Mouse (Mus musculus): ENCODE measurements around the gene Fndc1.

The Fndc1 gene

GRCm38 (mm10) chr17:7816602-7817001, 10.5 kb downstream of the Fndc1 start:
- DNase-seq = no peak

DNA sequence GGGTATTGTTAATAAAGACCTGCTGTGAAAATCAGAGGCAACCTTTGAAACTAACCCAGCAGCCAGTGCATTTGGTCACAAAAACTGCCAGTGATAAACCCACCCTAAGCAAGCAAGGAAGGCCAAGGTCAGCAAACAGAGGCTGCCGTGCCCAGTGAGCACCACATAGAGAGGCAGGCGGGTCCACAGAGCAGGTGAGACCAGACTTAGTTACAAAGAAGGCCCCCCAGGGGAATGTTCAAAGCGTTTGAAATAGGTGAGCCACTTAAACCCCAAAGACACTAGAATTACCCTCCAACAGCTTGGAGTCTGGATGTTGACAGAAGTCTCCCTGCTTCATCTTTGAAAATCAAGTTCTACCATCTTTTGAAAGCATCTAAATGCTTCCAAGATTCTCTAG, 12.7 kb downstream of the Fndc1 start:
- no peak for DNase-seq

DNA sequence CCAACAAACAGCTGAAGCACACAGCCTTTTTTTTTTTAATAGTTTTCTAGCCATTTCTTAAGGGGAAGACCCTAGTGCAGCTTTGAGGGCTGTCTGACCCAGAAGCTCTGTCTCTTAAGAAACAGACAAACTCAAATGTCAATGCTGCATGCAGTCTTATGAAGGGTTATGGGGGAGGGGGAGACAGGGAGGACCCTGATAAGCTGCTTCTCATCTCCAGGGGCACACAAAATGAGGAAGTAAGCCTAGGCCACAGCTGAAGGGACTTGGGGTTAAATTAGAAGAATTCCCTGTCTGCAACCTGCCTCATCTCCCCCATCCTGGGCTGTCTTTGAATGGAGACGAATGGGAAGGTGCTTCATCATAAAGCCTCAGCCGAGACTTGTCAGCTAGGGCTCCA, 19.1 kb downstream of the Fndc1 start:
- no peak for DNase-seq

GRCm38 (mm10) chr17:7805105-7805504, 22.0 kb downstream of the Fndc1 start:
- no peak for DNase-seq

DNA sequence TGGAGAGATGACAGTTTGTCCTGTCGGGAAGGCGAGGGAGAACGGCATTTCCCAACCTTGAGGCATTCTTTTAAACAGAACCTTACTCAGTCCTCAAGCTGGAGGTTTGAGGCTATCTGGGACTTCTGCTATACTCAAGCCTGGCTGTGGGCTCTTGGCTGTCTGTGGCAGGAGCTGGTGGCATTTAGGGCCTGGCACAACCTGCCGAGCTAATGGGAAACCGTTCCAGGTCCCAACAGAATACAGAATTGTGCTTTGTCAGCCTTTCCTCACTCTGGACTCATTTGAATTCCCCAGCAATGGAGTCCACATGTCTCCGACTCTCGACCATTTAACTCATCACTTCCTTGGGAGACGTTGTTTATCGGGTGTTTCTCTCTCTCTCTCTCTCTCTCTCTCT, 24.6 kb downstream of the Fndc1 start:
- peak in 1 of 2 experiments; percentile 9 for DNase-seq

GRCm38 (mm10) chr17:7799894-7800293, 27.2 kb downstream of the Fndc1 start:
- no peak for DNase-seq

DNA sequence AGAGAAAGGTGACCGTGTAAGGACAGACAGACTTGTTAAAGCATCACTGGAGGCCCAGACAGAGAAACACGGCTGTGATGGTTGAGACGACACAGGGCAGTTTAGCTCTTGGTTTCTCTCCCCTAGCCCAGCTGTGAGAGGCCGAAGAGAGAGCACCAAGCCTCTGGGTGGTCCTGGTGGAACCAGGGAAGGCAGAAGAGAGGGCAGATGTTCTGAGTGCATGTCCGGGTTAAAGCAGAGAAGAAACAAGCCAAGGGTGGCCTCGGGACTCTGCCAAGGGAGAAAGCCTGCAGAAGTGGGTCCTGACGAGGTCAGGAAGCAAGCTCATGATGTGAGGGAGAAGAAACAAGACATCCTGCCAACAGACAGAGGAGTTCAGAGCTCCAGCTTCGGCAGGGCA, 31.5 kb downstream of the Fndc1 start:
- no peak for DNase-seq

DNA sequence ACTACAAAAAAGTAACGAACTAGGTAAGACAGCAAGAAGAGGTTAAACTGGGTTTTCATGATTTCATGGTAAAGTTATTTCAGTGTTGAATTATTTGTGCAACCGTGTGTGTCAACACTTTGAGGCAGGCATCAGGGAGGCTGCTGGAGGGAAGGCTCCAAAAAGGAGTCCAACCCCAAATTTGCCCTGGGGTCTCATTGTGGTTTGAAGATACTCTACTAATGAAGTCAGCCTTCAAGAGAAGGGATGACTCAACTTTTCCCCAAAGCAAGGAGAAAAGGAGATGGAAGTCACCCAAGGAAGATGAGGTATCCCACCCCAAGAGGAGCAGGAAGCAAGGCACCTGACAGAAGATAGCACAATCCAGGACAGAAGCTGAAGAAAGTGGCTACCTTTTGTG, 31.9 kb downstream of the Fndc1 start:
- DNase-seq = no peak

GRCm38 (mm10) chr17:7794093-7794492, 33.0 kb downstream of the Fndc1 start:
- no peak for DNase-seq

DNA sequence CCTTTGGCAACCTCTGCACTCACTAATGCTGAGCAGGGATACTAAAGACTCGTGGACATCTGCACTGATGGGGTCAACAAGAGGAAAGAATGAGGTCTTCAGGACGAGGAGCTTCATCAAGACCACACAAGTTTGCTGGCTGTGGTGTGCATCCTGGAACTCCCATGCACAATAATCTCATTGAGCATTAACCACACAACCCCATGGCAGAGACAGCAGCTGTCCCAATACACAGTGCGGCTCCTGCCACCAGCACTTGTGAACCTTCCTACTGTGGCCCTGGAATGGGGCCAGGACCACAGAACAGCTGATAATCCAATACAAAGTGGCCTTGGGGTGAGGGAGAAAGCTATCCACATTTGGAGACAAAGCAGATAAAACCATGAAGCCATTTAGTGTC, 36.6 kb downstream of the Fndc1 start:
- DNase-seq = peak in 1 of 2 experiments; percentile 7

- DNase-seq = no peak
These were observed 53.0 kb downstream of the Fndc1 start for GRCm38 (mm10) chr17:7774101-7774500.

- no peak for DNase-seq
These were observed 67.3 kb downstream of the Fndc1 start for GRCm38 (mm10) chr17:7759786-7760185.

DNA sequence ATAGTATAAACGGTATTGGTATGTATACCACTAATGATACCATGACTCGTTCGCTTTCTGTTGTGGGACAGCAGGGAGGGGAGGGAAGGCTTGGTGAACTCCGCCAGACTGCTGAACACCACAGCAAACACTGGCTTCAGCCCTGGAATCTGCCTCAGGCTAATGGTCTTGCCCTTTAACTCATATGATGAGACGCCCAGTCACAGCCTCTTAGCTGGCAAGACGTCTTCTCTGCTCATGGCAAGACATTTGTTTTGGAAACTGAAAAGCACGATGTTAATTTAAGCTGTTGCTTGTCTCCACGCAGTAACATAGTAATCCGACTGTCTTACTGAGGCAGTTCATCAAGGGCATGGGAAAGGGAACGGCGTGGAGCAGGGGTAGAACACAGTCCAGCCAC, 72.1 kb downstream of the Fndc1 start:
- no peak for DNase-seq

DNA sequence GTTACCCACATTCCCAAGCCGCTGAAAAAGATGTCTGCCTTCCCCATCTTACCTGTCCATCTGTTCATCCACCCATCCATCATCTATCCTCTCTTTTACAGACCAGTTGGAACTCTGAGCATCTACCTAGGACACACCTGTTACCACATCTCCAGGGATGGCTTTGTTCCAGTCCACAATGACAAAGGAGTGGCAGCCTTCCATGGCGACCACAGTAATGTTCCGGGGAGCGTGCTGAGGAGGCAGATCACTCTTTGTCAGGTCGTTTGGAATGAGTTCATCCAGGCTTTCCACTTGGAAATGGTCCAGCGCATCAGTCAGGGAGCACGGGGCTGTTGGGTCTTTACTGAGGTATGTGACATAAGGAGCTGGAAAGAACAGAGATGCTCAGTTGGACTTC, 73.7 kb downstream of the Fndc1 start:
- peak; percentile 58 to 65 for DNase-seq

DNA sequence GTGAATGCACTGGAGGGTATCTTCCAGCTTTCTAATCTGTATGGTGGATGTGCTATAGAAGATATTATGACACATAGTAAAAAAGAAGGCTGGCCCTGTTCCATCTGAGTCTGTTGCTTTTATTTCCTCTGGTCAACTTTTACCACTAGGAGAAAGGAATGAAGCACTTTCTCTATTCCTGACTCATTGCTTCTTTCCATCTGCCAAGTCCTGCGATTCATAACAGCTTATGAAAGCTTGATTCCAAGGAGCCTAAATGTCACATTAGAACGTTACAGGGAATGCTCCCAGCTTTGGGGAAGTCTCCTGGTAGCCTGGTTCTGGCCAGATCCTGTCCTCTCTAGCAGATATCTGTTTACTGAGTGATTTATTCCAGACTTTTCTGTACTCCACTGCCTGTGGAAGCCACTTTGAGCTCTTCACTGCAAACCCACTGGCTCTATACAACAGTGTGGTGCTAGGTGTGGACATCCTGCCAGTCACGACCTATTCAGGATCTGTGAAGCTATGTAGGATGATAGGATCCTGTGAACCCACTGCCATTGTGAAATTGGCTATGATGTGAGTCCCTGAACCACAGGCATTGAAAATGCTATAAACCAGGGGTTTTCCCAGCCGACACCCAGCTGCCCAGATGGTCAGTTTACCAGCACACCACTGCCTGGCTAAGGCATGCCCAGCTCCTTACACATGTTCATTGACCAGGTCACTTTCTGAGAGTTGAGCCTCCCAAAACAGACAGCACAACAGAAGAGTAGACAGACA, 77.9 kb downstream of the Fndc1 start:
- no peak for DNase-seq

GRCm38 (mm10) chr17:7746841-7747240, 80.3 kb downstream of the Fndc1 start:
- DNase-seq = no peak

GRCm38 (mm10) chr17:7744976-7745375, 82.1 kb downstream of the Fndc1 start:
- no peak for DNase-seq

DNA sequence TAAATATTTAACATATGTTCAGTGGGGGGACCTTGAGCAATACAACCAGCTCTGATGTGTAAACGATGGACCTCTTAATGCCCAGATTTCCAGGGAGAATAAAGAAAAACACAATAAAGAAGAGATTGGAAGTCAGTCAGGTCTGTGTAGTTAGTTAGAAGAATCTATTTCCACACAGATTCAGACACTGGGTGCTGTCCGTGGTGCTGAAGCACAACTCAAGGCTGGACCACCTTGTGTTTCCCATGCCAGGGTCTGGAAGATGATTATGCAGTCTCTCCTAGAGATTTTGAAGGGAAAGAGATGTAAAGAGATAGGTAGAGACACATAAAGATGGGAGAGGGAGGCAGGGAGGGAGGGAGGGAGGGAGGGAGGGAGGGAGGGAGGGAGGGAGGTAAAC, 86.1 kb downstream of the Fndc1 start:
- DNase-seq = no peak

- DNase-seq = no peak
These were observed 104.1 kb downstream of the Fndc1 start for GRCm38 (mm10) chr17:7722991-7723390.

GRCm38 (mm10) chr17:7718886-7719285, 108.2 kb downstream of the Fndc1 start:
- no peak for DNase-seq

- DNase-seq = no peak
These were observed 109.2 kb downstream of the Fndc1 start for GRCm38 (mm10) chr17:7717945-7718344.

DNA sequence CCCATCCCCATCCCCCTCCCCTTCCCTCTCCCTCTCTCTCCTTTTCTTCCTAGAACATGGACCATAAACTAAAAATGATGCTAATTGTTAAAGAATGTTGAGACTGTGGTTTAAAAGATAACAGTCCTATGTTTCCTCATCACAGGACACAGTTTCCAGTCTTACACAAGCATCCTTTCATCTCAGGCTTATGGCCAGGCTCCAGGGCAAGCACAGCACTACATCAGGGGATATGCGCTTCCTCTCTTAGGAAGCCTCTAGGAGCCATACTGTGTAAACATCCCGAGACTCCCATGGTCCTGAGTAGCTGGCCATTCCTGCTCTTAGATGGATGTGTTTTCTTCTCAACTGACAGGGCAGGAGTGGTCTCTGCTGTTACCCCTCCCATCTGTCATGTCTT, 114.1 kb downstream of the Fndc1 start:
- no peak for DNase-seq

DNA sequence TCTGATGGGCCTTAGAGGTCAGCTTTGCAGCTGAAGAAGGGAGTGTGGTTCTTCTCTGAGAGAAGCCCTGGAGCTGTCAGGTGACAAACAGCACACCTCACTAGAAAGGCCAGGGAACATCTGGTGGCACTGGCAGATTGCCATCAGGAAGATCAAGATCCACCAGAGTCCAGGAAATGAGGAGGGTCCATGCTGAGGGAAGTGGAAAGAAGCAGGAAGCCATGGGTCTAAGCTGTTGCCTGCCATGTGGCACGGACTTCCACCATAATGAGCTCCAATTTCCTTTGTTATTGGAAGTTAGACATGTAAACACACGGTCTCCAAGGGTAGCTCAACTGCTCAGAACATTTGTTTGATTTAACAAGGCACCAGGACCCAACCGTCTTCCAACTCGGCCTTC, 120.0 kb downstream of the Fndc1 start:
- no peak for DNase-seq

DNA sequence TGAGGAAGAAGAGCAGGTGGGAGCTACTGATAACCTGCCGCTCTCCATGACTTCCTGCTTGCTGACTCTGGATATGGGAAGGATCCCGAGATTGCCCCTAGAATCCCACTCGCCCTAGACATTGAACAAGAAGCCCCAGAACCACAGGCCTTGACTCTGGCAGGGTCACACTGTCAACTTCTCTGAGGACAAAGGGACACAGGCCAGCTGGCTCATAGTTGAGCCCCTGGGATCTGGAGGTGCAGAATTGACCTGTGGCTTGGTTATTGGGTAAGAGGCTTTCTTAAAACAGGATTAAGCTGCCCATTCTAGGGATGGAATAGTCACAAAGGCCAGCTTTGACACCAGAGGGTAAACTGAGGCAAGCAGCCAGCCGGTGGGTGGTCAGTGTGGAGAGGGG, 136.8 kb downstream of the Fndc1 start:
- DNase-seq = no peak
